Mouse (Mus musculus) bone marrow, adult 2 months (tissue): ENCODE data around the gene Tab1. TPM values are rescaled to one million over a fixed set of nuclear protein-coding genes. Genes with fewer than 3 reads are reported as not detected.

ENCODE experiments used
- H3K27ac ChIP-seq: fragments of 200-500 bp; 2 replicates; pipeline ENCODE4 v1.5.1; 2012; ENCODE audit warnings: low read depth, mild to moderate bottlenecking, control low read depth, inconsistent platforms, low read length; ENCODE audit not compliant: control insufficient read depth, poor library complexity, insufficient read depth
- H3K4me1 ChIP-seq: fragments of 200-500 bp; 2 replicates; pipeline ENCODE4 v1.6.1; 2011; ENCODE audit warnings: low read length; ENCODE audit not compliant: control insufficient read depth, insufficient read depth
- H3K4me3 ChIP-seq: fragments of 200-500 bp; replicated peaks from 2 replicates; pipeline ENCODE3; 2011; ENCODE audit warnings: mild to moderate bottlenecking, low read depth, low read length, control low read depth; ENCODE audit not compliant: control insufficient read depth
- CTCF ChIP-seq: fragments of 200-500 bp; IDR thresholded peaks from 2 replicates; pipeline ENCODE4 v1.5.1; 2011; ENCODE audit warnings: low read length, control low read depth; ENCODE audit not compliant: control insufficient read depth, insufficient read depth
- POLR2A ChIP-seq: fragments of 200-500 bp; IDR thresholded peaks from 2 replicates; pipeline ENCODE4 v1.6.1; 2011; ENCODE audit warnings: low read depth, mild to moderate bottlenecking, control low read depth, low read length, borderline replicate concordance; ENCODE audit not compliant: control insufficient read depth
- WGBS: fragments of 180-500 bp; shearing (Covaris S2); methylation state at CpG from one replicate; pipeline ENCODE4 v1.1.7; 2018; 5-methylcytosine and 5-hydroxymethylcytosine counted together
- polyA plus RNA-seq: library from polyadenylated mRNA; stranded (reverse); fragments of >200 nt; gene quantifications from 2 replicates; pipeline ENCODE4 v1.2.4, GENCODE M21; 2011; ENCODE audit warnings: low replicate concordance; ENCODE audit not compliant: missing spikeins, insufficient read depth, insufficient read length

Gene Tab1
- polyA plus RNA-seq, 1 experiment: 26.6 TPM

- H3K4me1 ChIP-seq: no peaks in the 10 kb centered on the region
- no peak for TF ChIP-seq POLR2A
- TF ChIP-seq CTCF: no peak
- no peak overlapping the region for H3K27ac ChIP-seq
- H3K4me3 ChIP-seq: no peak overlapping the region
- WGBS: 71% methylated on average over 4 of the region's 4 CpGs
These were observed 75.5 kb downstream of the Tab1 start for GRCm38 (mm10) chr15:80208446-80208845.

Other genes with a start within 250 kb of the Tab1 start
- gene Apobec3, start 241.5 kb upstream of the Tab1 start, polyA plus RNA-seq: 104 and 140 TPM in 2 replicates
- 16.8 and 22.5 TPM in 2 replicates for gene Cbx7, start 162.0 kb upstream of the Tab1 start, polyA plus RNA-seq
- gene Pdgfb, start 118.2 kb upstream of the Tab1 start, polyA plus RNA-seq: 4.1 and 7.8 TPM in 2 replicates
- 10.7 and 13.4 TPM in 2 replicates for gene Syngr1, start 41.8 kb upstream of the Tab1 start, polyA plus RNA-seq
- gene Rpl3, start 41.3 kb upstream of the Tab1 start, polyA plus RNA-seq: 708 and 1,315 TPM in 2 replicates
- 0.97 TPM in 1 of 2 replicates, not detected in the other for gene Mgat3, start 40.6 kb downstream of the Tab1 start, polyA plus RNA-seq
- gene Mief1, start 100.9 kb downstream of the Tab1 start, polyA plus RNA-seq: 11.5 and 16.3 TPM in 2 replicates
- not detected in 2 replicates for gene AC140267.1, start 102.7 kb downstream of the Tab1 start, polyA plus RNA-seq
- 248 and 280 TPM in 2 replicates for gene Atf4, start 122.1 kb downstream of the Tab1 start, polyA plus RNA-seq
- 21.3 and 53.7 TPM in 2 replicates for gene Rps19bp1, start 131.2 kb downstream of the Tab1 start, polyA plus RNA-seq
- 1.2 and 2.8 TPM in 2 replicates for gene Cacna1i, start 154.1 kb downstream of the Tab1 start, polyA plus RNA-seq